Mouse (Mus musculus) MEL (cell line): ENCODE measurements at regions not wholly inside any gene's neighbourhood (a gene's known extent, or its start where the extent isn't known, plus 50 kb on each side); places are given as distances from the start of the nearest gene placed in this dataset.

Source experiments
- DNase-seq: peaks from one replicate; pipeline ENCODE4 v3.0.0; 2011; ENCODE audit warnings: low read depth, low spot score
- H3K27ac ChIP-seq: 2 replicates; pipeline ENCODE4 v1.5.1; 2012; ENCODE audit warnings: low read depth, mild to moderate bottlenecking, control low read depth, low read length, moderate library complexity; ENCODE audit not compliant: control insufficient read depth
- H3K27me3 ChIP-seq, 2 experiments: fragments of 150-350 bp in 1 of 2; sonication (generic) in 1 of 2; 2 replicates each; pipeline ENCODE4 v1.6.1; 2012; ENCODE audit warnings: low read length in 2 of 2, mild to moderate bottlenecking in 2 of 2, improper control_type of control experiment in 1 of 2, moderate library complexity in 1 of 2; ENCODE audit not compliant: insufficient read depth in 2 of 2, control insufficient read depth in 1 of 2
- H3K36me3 ChIP-seq, 2 experiments: 2 replicates each; pipeline ENCODE4 v1.6.1; 2012 to 2014; ENCODE audit warnings: low read length in 2 of 2, improper control_type of control experiment in 1 of 2, inconsistent platforms in 1 of 2, mild to moderate bottlenecking in 1 of 2; ENCODE audit not compliant: insufficient read depth in 2 of 2, control insufficient read depth in 1 of 2
- H3K4me1 ChIP-seq, 2 experiments: fragments of 150-350 bp in 1 of 2; sonication (generic) in 1 of 2; 2 replicates each; pipeline ENCODE4 v1.6.1; 2012; ENCODE audit warnings: low read length in 2 of 2, improper control_type of control experiment in 1 of 2, mild to moderate bottlenecking in 1 of 2; ENCODE audit not compliant: insufficient read depth in 2 of 2, control insufficient read depth in 1 of 2
- H3K4me3 ChIP-seq, 2 experiments: fragments of 150-350 bp in 1 of 2; sonication (generic) in 1 of 2; 2 replicates each; pipeline ENCODE4 v1.5.1; 2012; ENCODE audit warnings: low read depth in 2 of 2, low read length in 2 of 2, mild to moderate bottlenecking in 2 of 2, moderate library complexity in 2 of 2, control low read depth in 1 of 2, improper control_type of control experiment in 1 of 2; ENCODE audit not compliant: control insufficient read depth in 1 of 2, insufficient read depth in 1 of 2
- H3K79me2 ChIP-seq: 2 replicates; pipeline ENCODE4 v1.6.1; 2012; ENCODE audit warnings: mild to moderate bottlenecking, low read length, moderate library complexity; ENCODE audit not compliant: control insufficient read depth, poor library complexity, insufficient read depth
- H3K9ac ChIP-seq: 2 replicates; pipeline ENCODE4 v1.6.1; 2012; ENCODE audit warnings: low read depth, mild to moderate bottlenecking, control low read depth, low read length, moderate library complexity; ENCODE audit not compliant: control insufficient read depth, poor library complexity, severe bottlenecking
- H3K9me3 ChIP-seq: fragments of 150-350 bp; sonication (generic); replicated peaks from 2 replicates; pipeline ENCODE4 v1.6.1; 2012; ENCODE audit warnings: mild to moderate bottlenecking, low read length, improper control_type of control experiment, moderate library complexity; ENCODE audit not compliant: insufficient read depth
- BHLHE40 ChIP-seq: IDR thresholded peaks from 2 replicates; pipeline ENCODE4 v1.6.1; 2012; ENCODE audit warnings: low read depth, mild to moderate bottlenecking, inconsistent platforms, low read length, improper control_type of control experiment, borderline replicate concordance
- CHD1 ChIP-seq: IDR thresholded peaks from 2 replicates; pipeline ENCODE4 v1.6.1; 2012; ENCODE audit warnings: low read depth, mild to moderate bottlenecking, inconsistent platforms, low read length, improper control_type of control experiment
- CTCF ChIP-seq, 3 experiments: IDR thresholded peaks in 2 of 3; conservative IDR thresholded peaks in 1 of 3; 2 replicates each; pipeline ENCODE4 v1.5.1; 2011 to 2012; ENCODE audit warnings: low read length in 3 of 3, low read depth in 2 of 3, mild to moderate bottlenecking in 2 of 3, improper control_type of control experiment in 1 of 3, inconsistent platforms in 1 of 3, mixed read lengths in 1 of 3, moderate library complexity in 1 of 3; ENCODE audit not compliant: control insufficient read depth in 1 of 3, insufficient read depth in 1 of 3, poor library complexity in 1 of 3, severe bottlenecking in 1 of 3
- E2F4 ChIP-seq: IDR thresholded peaks from 2 replicates; pipeline ENCODE4 v1.6.1; 2011; ENCODE audit warnings: low read depth, low read length, improper control_type of control experiment, borderline replicate concordance
- ELF1 ChIP-seq: IDR thresholded peaks from 2 replicates; pipeline ENCODE4 v1.6.1; 2014; ENCODE audit warnings: low read depth, mild to moderate bottlenecking, inconsistent platforms, low read length, improper control_type of control experiment, moderate library complexity
- ETS1 ChIP-seq: IDR thresholded peaks from 2 replicates; pipeline ENCODE4 v1.6.1; 2012; ENCODE audit warnings: low read depth, mild to moderate bottlenecking, inconsistent platforms, low read length, improper control_type of control experiment, moderate library complexity
- GABPA ChIP-seq: IDR thresholded peaks from 2 replicates; pipeline ENCODE4 v1.6.1; 2012; ENCODE audit warnings: low read depth, mild to moderate bottlenecking, inconsistent platforms, low read length, improper control_type of control experiment, moderate library complexity
- GATA1 ChIP-seq: IDR thresholded peaks from 2 replicates; pipeline ENCODE4 v1.6.1; 2011; ENCODE audit warnings: low read depth, low read length, improper control_type of control experiment
- KAT2A ChIP-seq: conservative IDR thresholded peaks from 2 replicates; pipeline ENCODE4 v1.6.1; 2012; ENCODE audit warnings: low read depth, low read length, improper control_type of control experiment, inconsistent platforms
- MEF2A ChIP-seq: IDR thresholded peaks from 2 replicates; pipeline ENCODE4 v1.6.1; 2014; ENCODE audit warnings: low read depth, mild to moderate bottlenecking, inconsistent platforms, low read length, improper control_type of control experiment; ENCODE audit not compliant: poor library complexity, insufficient replicate concordance, severe bottlenecking; ENCODE audit errors: extremely low read depth
- MXI1 ChIP-seq: IDR thresholded peaks from 2 replicates; pipeline ENCODE4 v1.6.1; 2011; ENCODE audit warnings: mild to moderate bottlenecking, low read depth, low read length, improper control_type of control experiment
- MYB ChIP-seq: IDR thresholded peaks from 2 replicates; pipeline ENCODE4 v1.6.1; 2011; ENCODE audit warnings: mild to moderate bottlenecking, low read depth, low read length, improper control_type of control experiment
- MYC ChIP-seq: IDR thresholded peaks from 2 replicates; pipeline ENCODE4 v1.6.1; 2011; ENCODE audit warnings: low read depth, mild to moderate bottlenecking, low read length, improper control_type of control experiment, moderate library complexity
- NELFE ChIP-seq: IDR thresholded peaks from 2 replicates; pipeline ENCODE4 v1.6.1; 2011; ENCODE audit warnings: low read depth, low read length, improper control_type of control experiment
- NRF1 ChIP-seq: IDR thresholded peaks from 2 replicates; pipeline ENCODE4 v1.6.1; 2014; ENCODE audit warnings: low read depth, mild to moderate bottlenecking, inconsistent platforms, low read length, improper control_type of control experiment, moderate library complexity; ENCODE audit not compliant: poor library complexity, insufficient read depth, severe bottlenecking
- POLR2AphosphoS2 ChIP-seq: IDR thresholded peaks from 2 replicates; pipeline ENCODE4 v1.6.1; 2011; ENCODE audit warnings: low read length, improper control_type of control experiment
- POLR2AphosphoS5 ChIP-seq: IDR thresholded peaks from 2 replicates; pipeline ENCODE4 v1.6.1; 2012; ENCODE audit warnings: low read depth, borderline replicate concordance, mild to moderate bottlenecking, inconsistent platforms, low read length, moderate library complexity, mixed read lengths
- RAD21 ChIP-seq: IDR thresholded peaks from 2 replicates; pipeline ENCODE4 v1.6.1; 2011; ENCODE audit warnings: mild to moderate bottlenecking, low read depth, low read length, improper control_type of control experiment
- RCOR1 ChIP-seq: IDR thresholded peaks from 2 replicates; pipeline ENCODE4 v1.6.1; 2012; ENCODE audit warnings: low read depth, mild to moderate bottlenecking, inconsistent platforms, low read length, improper control_type of control experiment
- TAL1 ChIP-seq: IDR thresholded peaks from 2 replicates; pipeline ENCODE4 v1.6.1; 2012; ENCODE audit warnings: mild to moderate bottlenecking, inconsistent platforms, low read length, moderate library complexity, mixed read lengths
- TCF12 ChIP-seq: IDR thresholded peaks from 2 replicates; pipeline ENCODE4 v1.6.1; 2014; ENCODE audit warnings: low read depth, mild to moderate bottlenecking, inconsistent platforms, low read length, improper control_type of control experiment, moderate library complexity
- UBTF ChIP-seq: IDR thresholded peaks from 2 replicates; pipeline ENCODE4 v1.6.1; 2012; ENCODE audit warnings: low read depth, mild to moderate bottlenecking, inconsistent platforms, low read length, improper control_type of control experiment, moderate library complexity, borderline replicate concordance; ENCODE audit not compliant: insufficient read depth
- USF1 ChIP-seq: IDR thresholded peaks from 2 replicates; pipeline ENCODE4 v1.6.1; 2014; ENCODE audit warnings: low read depth, mild to moderate bottlenecking, inconsistent platforms, low read length, improper control_type of control experiment, moderate library complexity
- ZC3H11A ChIP-seq: IDR thresholded peaks from 2 replicates; pipeline ENCODE4 v1.6.1; 2012; ENCODE audit warnings: low read depth, mild to moderate bottlenecking, inconsistent platforms, low read length, improper control_type of control experiment
- ZMIZ1 ChIP-seq: IDR thresholded peaks from 2 replicates; pipeline ENCODE4 v1.6.1; 2012; ENCODE audit warnings: low read depth, mild to moderate bottlenecking, inconsistent platforms, low read length, improper control_type of control experiment, moderate library complexity
- ZNF384 ChIP-seq: IDR thresholded peaks from 2 replicates; pipeline ENCODE4 v1.6.1; 2012; ENCODE audit warnings: low read depth, mild to moderate bottlenecking, inconsistent platforms, low read length, improper control_type of control experiment

GRCm38 (mm10) chr7:40142906-40143305 lies 625.3 kb downstream of the Zfp619 start:
- no peaks in the 10 kb centered on the region for H3K4me1 ChIP-seq
- H3K36me3 ChIP-seq, result no peaks in the 10 kb centered on the region
- TF ChIP-seq TAL1 (no peak), CTCF (IDR thresholded peaks at IDR 0.05 in 2 of 3, conservative IDR thresholded peaks at IDR 0.05 in 1 of 3; ENCODE audit: control insufficient read depth in 1 of 3, insufficient read depth in 1 of 3, low read depth in 2 of 3, low read length in 3 of 3, poor library complexity in 1 of 3, severe bottlenecking in 1 of 3) (no peak), MYB (no peak), GATA1 (no peak), MYC (no peak), ETS1 (no peak), USF1 (no peak), TCF12 (no peak), ZMIZ1 (no peak), ZC3H11A (no peak), KAT2A (no peak), POLR2AphosphoS2 (no peak), RAD21 (no peak)
- DNase-seq, result no peak
- no peaks in the 10 kb centered on the region for H3K79me2 ChIP-seq
- no peaks in the 10 kb centered on the region for H3K27me3 ChIP-seq
- H3K27ac ChIP-seq, result no peak overlapping the region
- no peak overlapping the region for H3K9ac ChIP-seq
- H3K9me3 ChIP-seq, result no peaks in the 10 kb centered on the region
- no peak overlapping the region for H3K4me3 ChIP-seq

GRCm38 (mm10) chr7:40144431-40144830 lies 626.9 kb downstream of the Zfp619 start:
- TF ChIP-seq POLR2AphosphoS5 (no peak), ELF1 (no peak), MXI1 (no peak), RCOR1 (no peak), USF1 (no peak), GABPA (no peak), UBTF (no peak), NRF1 (no peak), ZNF384 (no peak), POLR2AphosphoS2 (no peak), MEF2A (no peak), GATA1 (no peak), RAD21 (no peak), BHLHE40 (no peak), ZC3H11A (no peak), CHD1 (no peak), E2F4 (no peak), NELFE (no peak)
- H3K36me3 ChIP-seq, result no peaks in the 10 kb centered on the region
- no peaks in the 10 kb centered on the region for H3K79me2 ChIP-seq
- no peak overlapping the region for H3K4me3 ChIP-seq
- no peak overlapping the region for H3K27ac ChIP-seq
- H3K4me1 ChIP-seq, result no peaks in the 10 kb centered on the region
- no peak overlapping the region for H3K9ac ChIP-seq
- DNase-seq, result no peak
- no peaks in the 10 kb centered on the region for H3K27me3 ChIP-seq
- no peaks in the 10 kb centered on the region for H3K9me3 ChIP-seq
